Mouse (Mus musculus) ES-E14 (cell line): ENCODE measurements around the gene Cbx4. TPM values are rescaled to one million over a fixed set of nuclear protein-coding genes. Genes with fewer than 3 reads are reported as not detected.
A peak's percentile ranks its signal among the peaks of the same experiment; 100 is the strongest.

Experiments
- DNase-seq: peaks from one replicate; pipeline ENCODE4 v3.0.0-alpha.2; 2013; ENCODE audit warnings: low read depth, low spot score
- H3K27ac ChIP-seq: 2 replicates; pipeline ENCODE4 v1.5.1; 2012; ENCODE audit warnings: low read depth, mild to moderate bottlenecking, low read length, moderate library complexity, mixed read lengths; ENCODE audit not compliant: poor library complexity, insufficient read depth, severe bottlenecking
- H3K36me3 ChIP-seq: 2 replicates; pipeline ENCODE4 v1.6.1; 2012; ENCODE audit warnings: mild to moderate bottlenecking, low read length, moderate library complexity, mixed read lengths; ENCODE audit not compliant: control insufficient read depth, poor library complexity, insufficient read depth, severe bottlenecking
- H3K4me1 ChIP-seq, 2 experiments: fragments of 150-350 bp in 1 of 2; sonication (generic) in 1 of 2; 2 replicates each; pipeline ENCODE4 v1.6.1; 2012; ENCODE audit warnings: low read length in 2 of 2, mild to moderate bottlenecking in 1 of 2, mixed read lengths in 1 of 2; ENCODE audit not compliant: control insufficient read depth in 2 of 2, insufficient read depth in 2 of 2, poor library complexity in 1 of 2
- H3K4me3 ChIP-seq, 2 experiments: fragments of 150-350 bp in 1 of 2; sonication (generic) in 1 of 2; 2 replicates each; pipeline ENCODE4 v1.5.1; 2012; ENCODE audit warnings: low read length in 2 of 2, low read depth in 1 of 2, mild to moderate bottlenecking in 1 of 2, mixed read lengths in 1 of 2; ENCODE audit not compliant: insufficient read depth in 1 of 2, poor library complexity in 1 of 2, severe bottlenecking in 1 of 2
- H3K9ac ChIP-seq: 2 replicates; pipeline ENCODE4 v1.6.1; 2012; ENCODE audit warnings: low read depth, mild to moderate bottlenecking, low read length, mixed read lengths; ENCODE audit not compliant: poor library complexity, insufficient read depth, severe bottlenecking
- H3K9me3 ChIP-seq: fragments of 150-350 bp; sonication (generic); 2 replicates; pipeline ENCODE4 v1.6.1; 2012; ENCODE audit warnings: low read depth, mild to moderate bottlenecking, low read length; ENCODE audit not compliant: control insufficient read depth, insufficient read depth
- CHD2 ChIP-seq: IDR thresholded peaks from 2 replicates; pipeline ENCODE4 v1.6.1; 2014; ENCODE audit warnings: mild to moderate bottlenecking, low read depth, low read length, inconsistent platforms
- HCFC1 ChIP-seq: IDR thresholded peaks from 2 replicates; pipeline ENCODE4 v1.6.1; 2012; ENCODE audit warnings: low read length, inconsistent platforms, borderline replicate concordance; ENCODE audit not compliant: insufficient read depth
- MAFK ChIP-seq: IDR thresholded peaks from 2 replicates; pipeline ENCODE4 v1.6.1; 2014; ENCODE audit warnings: mild to moderate bottlenecking, low read depth, low read length, inconsistent platforms; ENCODE audit not compliant: insufficient read depth
- ZC3H11A ChIP-seq: IDR thresholded peaks from 2 replicates; pipeline ENCODE4 v1.6.1; 2012; ENCODE audit warnings: low read depth, mild to moderate bottlenecking, inconsistent platforms, low read length, borderline replicate concordance
- ZNF384 ChIP-seq: IDR thresholded peaks from 2 replicates; pipeline ENCODE4 v1.6.1; 2012; ENCODE audit warnings: low read depth, low read length, inconsistent platforms
- in situ Hi-C, 2 experiments: fragments of 600-800 bp; cut with MboI; formaldehyde crosslinking; loops; one replicate each; pipeline ENCODE4 v1.15.1; 2025; ENCODE audit warnings: low sequenced_read_pairs in 2 of 2, inconsistent platforms in 1 of 2; ENCODE audit not compliant: unreplicated experiment in 2 of 2
- total RNA-seq: library from RNA; depleted of rRNA; stranded (reverse); fragments of 300-350 nt; gene quantifications from 2 replicates; pipeline ENCODE4 v1.2.3, GENCODE M21; 2012

Gene Cbx4
- total RNA-seq, 1 experiment = 1.8 TPM

DNA sequence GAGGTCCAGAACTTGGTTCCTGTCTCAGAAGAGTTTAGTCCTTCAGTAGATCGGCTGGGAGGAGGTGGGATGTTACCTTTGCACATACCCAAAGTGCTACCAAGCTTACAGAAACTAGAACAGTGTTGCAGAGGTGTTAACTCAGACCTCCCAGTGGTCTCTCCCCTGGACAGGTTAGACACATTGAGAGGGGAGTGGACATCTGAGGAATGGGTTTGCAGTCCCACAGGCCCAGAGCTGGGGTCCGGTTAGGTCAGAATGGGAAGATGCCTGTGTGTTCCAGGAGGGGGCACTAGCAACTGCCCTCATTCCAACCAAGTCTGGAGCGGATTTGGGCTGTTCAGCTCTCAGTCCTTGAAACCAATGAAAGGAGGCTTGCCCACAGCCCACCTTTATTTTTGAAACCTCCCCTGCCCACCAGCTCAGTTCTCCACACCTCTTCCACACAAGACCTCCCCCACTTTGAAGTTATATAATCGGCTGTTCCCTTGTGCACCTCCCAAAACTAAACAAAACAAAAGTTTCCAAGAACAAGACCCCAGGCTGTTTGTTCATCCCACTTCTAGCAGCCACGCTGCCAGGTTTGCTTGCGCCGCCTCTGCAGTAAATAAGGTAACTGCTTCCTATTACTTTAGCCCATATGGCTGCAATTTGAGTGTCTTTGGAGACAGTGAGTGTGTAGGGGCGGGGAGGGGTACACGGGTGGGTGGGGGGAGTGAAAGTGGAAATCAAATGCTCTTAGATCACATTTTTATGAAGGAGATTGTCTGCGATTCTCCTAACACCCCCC is 42.1 kb downstream of the Cbx4 start:
- Histone ChIP-seq H3K9ac (no peak overlapping the region), H3K4me3 (no peak overlapping the region), H3K9me3 (no peaks in the 10 kb centered on the region), H3K4me1 (peaks cover 0 to 19% of the 10 kb centered on the region in 2 experiments; a peak in 2 of 4 replicates), H3K36me3 (no peaks in the 10 kb centered on the region), H3K27ac (no peak overlapping the region)
- DNase-seq = no peak
- in situ Hi-C loops = loop anchor here in 1 of 2 experiments (10.0 kb wide), 1 partner anchor 501 kb away; the partner anchor contains the start of gene Nptx1
- no peak for TF ChIP-seq CHD2
- TF ChIP-seq ZNF384 = no peak
- TF ChIP-seq MAFK = no peak
- TF ChIP-seq HCFC1 = no peak
- TF ChIP-seq ZC3H11A = no peak

- H3K9ac ChIP-seq = no peak overlapping the region
Measured at GRCm38 (mm10) chr11:119043273-119043540, 42.8 kb downstream of the Cbx4 start.

GRCm38 (mm10) chr11:119042466-119043272 is 43.4 kb downstream of the Cbx4 start:
- no peak overlapping the region for H3K4me3 ChIP-seq
- TF ChIP-seq HCFC1 (no peak), ZC3H11A (no peak), ZNF384 (no peak), CHD2 (no peak), MAFK (no peak)
- H3K4me1 ChIP-seq = peaks cover 0 to 18% of the 10 kb centered on the region in 2 experiments; a peak in 2 of 4 replicates
- H3K9ac ChIP-seq = no peak overlapping the region
- no peaks in the 10 kb centered on the region for H3K9me3 ChIP-seq
- no peak for DNase-seq
- H3K27ac ChIP-seq = no peak overlapping the region
- in situ Hi-C loops = loop anchor here in 1 of 2 experiments (10.0 kb wide), 1 partner anchor 502 kb away; the partner anchor contains the start of gene Nptx1
- H3K36me3 ChIP-seq = no peaks in the 10 kb centered on the region

More at GRCm38 (mm10) chr11:119043273-119043540, 42.8 kb downstream of the Cbx4 start:
- H3K36me3 ChIP-seq = no peaks in the 10 kb centered on the region
- in situ Hi-C loops = loop anchor here in 1 of 2 experiments (10.0 kb wide), 1 partner anchor 502 kb away; the partner anchor contains the start of gene Nptx1
- no peak overlapping the region for H3K4me3 ChIP-seq
- no peak for DNase-seq
- H3K27ac ChIP-seq = no peak overlapping the region
- TF ChIP-seq ZNF384 (no peak), ZC3H11A (no peak), CHD2 (no peak), MAFK (no peak), HCFC1 (no peak)
- H3K9me3 ChIP-seq = no peaks in the 10 kb centered on the region
- H3K4me1 ChIP-seq = peaks cover 0 to 19% of the 10 kb centered on the region in 2 experiments; a peak in 2 of 4 replicates

GRCm38 (mm10) chr11:119041750-119042465 is 44.1 kb downstream of the Cbx4 start:
- no peaks in the 10 kb centered on the region for H3K36me3 ChIP-seq
- H3K9me3 ChIP-seq = no peaks in the 10 kb centered on the region
- TF ChIP-seq HCFC1 (no peak), MAFK (no peak), ZC3H11A (no peak)
- in situ Hi-C loops = loop anchor here in 1 of 2 experiments (10.0 kb wide), 1 partner anchor 503 kb away; the partner anchor contains the start of gene Nptx1
- H3K4me3 ChIP-seq = peak overlapping the region; percentile 68 to 76
- DNase-seq = no peak
- H3K27ac ChIP-seq = no peak overlapping the region
- H3K4me1 ChIP-seq = peaks cover 0 to 12% of the 10 kb centered on the region in 2 experiments; a peak in 2 of 4 replicates
- H3K9ac ChIP-seq = no peak overlapping the region
